Mouse (Mus musculus): ENCODE data around the gene Phc3.

Gene Phc3

GRCm38 (mm10) chr3:30981616-30982380 lies 12.6 kb upstream of the Phc3 start:
- DNase-seq (ENCODE audit: low read depth in 2 of 2, low spot score in 2 of 2) = no peak

DNA sequence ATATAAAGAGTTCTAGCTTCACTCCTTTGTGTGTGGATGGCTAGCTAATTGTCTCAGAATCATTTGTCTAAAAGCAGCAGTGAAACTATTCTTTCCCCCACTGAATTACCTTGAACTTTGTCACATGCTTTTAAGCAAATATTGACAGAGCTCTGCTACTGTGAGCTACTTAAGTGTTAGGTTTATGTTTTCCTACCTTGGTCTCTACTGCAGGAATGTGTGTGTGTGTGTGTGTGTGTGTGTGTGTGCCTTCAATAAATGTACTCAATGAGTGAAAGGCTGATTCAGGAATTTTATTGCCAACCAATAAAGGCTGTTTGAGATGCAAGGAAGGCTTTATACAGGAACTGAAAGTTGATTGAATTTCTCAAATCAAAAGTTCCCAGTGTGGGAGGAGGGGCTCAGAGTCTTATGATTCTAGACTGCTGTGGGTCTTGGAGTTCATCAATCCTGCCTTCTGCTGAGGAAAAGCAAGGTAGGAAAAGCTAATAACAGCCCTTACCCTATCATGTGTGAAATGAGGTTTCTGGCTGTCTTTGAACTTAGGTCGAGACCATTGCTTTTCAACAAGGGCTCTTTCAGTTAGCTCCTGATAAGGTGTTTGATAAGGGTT lies 7.9 kb upstream of the Phc3 start:
- no peak for DNase-seq (ENCODE audit: low read depth in 2 of 2, low spot score in 2 of 2)

GRCm38 (mm10) chr3:30975102-30975754 lies 6.0 kb upstream of the Phc3 start:
- DNase-seq (ENCODE audit: low read depth in 2 of 2, low spot score in 2 of 2) = peak; percentile 65 to 69

- peak; percentile 44 to 46 for DNase-seq (ENCODE audit: low read depth in 2 of 2, low spot score in 2 of 2)
Measured at GRCm38 (mm10) chr3:30968531-30969092, 603 bp downstream of the Phc3 start.

DNA sequence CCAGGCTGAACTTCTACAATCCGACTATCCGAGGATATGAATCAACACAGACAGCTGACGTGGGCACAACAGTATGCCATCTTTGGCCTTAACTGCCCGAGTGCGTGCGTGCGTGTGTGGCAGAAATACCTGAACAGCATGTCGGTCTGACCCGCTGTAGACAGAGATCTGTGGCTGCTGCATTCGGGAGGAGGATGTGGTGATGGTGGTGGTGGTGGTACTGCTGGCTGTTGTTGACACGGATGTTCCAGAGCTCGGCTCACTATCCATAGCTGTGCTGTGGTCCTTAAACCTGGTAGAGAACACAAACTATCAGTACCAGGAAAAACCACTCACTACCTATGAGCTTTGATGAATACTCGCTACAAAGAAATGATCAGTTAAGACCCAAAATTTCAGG lies 3.6 kb downstream of the Phc3 start:
- peak; percentile 18 to 30 for DNase-seq (ENCODE audit: low read depth in 2 of 2, low spot score in 2 of 2)

- no peak for DNase-seq (ENCODE audit: low read depth in 2 of 2, low spot score in 2 of 2)
Measured at GRCm38 (mm10) chr3:30964216-30964615, 5.0 kb downstream of the Phc3 start.

GRCm38 (mm10) chr3:30963100-30963499 lies 6.1 kb downstream of the Phc3 start:
- DNase-seq (ENCODE audit: low read depth in 2 of 2, low spot score in 2 of 2) = no peak

DNA sequence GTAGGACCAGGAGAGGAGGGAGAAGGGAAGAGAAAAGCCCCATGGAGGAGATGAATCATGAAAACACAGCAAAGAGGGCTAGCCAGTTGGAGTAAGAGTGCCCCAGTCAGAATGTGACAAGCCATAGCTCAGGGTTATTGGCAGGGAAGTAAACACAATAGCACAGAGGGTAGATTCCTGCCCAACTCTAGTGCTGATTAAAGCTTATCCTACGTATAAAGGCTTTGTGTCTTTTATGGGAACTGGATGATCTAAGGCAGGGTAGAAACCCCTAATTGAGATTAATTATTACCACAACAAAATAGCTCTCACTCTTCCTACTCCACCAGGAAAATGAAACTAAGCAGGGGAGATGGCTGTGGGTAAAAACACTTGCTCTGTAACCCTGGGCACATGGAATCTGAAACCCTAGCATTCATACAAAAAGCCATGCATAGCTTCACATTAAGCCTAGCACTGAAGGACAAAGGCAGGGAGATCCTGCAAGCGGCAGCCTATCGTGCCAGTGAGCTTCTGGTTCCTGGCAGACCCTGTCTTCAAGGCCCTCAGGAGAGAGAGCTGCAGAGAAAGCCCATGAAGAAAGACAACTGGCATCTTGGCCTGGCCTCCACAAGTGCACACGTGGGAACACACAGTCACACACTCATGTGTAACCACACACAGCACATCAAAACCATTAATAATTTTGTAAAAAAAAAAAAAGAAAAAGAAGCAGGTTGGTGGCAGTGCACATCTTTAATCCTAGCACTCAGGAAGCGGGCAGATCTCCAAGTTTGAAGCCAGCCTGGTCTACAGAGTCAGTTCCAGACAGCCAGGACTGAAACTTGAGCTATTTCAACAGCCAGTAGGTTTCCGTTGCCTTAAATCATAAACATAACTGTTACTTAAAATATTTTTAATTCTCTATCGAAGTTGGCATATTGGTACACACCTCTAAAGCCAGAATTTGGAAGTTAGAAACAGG lies 9.1 kb downstream of the Phc3 start:
- DNase-seq (ENCODE audit: low read depth in 2 of 2, low spot score in 2 of 2) = no peak

DNA sequence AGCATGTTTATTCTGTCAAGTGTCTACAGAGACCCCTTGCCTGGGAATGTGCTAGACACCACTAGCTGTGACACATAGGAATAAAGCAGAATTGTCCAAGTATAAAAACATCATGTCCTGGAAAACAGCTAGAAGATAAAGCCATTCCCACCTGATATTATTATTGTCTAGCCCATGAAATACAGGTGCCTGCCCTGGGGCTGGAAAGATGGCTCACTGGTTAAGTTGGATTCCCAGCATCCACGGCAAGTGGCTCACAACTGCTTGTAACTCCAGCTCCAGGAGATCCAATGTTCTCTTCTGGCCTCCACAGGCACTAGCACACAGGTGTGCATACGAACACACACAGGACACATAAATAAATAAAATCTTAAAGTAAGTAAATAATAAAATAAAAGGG lies 10.5 kb downstream of the Phc3 start:
- no peak for DNase-seq (ENCODE audit: low read depth in 2 of 2, low spot score in 2 of 2)

DNA sequence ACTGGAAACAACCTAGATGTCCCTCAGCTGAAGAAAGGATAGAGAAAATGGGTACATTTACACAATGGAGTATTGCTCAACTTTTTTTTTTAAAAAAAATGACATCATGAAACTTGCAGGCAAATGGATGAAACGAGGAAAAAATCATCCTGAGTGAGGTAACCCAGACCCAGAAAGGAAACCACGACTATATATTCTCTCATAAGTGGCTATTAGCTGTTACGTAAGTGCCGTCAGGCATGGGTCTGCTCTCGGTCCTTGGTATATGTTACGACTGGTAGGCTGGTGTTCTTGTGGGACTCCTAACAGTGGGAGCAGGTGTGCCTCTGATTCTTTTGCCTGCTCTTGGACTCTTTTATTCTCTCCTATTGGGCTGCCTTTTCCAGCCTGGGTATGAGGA lies 12.9 kb downstream of the Phc3 start:
- DNase-seq (ENCODE audit: low read depth in 2 of 2, low spot score in 2 of 2) = no peak

DNA sequence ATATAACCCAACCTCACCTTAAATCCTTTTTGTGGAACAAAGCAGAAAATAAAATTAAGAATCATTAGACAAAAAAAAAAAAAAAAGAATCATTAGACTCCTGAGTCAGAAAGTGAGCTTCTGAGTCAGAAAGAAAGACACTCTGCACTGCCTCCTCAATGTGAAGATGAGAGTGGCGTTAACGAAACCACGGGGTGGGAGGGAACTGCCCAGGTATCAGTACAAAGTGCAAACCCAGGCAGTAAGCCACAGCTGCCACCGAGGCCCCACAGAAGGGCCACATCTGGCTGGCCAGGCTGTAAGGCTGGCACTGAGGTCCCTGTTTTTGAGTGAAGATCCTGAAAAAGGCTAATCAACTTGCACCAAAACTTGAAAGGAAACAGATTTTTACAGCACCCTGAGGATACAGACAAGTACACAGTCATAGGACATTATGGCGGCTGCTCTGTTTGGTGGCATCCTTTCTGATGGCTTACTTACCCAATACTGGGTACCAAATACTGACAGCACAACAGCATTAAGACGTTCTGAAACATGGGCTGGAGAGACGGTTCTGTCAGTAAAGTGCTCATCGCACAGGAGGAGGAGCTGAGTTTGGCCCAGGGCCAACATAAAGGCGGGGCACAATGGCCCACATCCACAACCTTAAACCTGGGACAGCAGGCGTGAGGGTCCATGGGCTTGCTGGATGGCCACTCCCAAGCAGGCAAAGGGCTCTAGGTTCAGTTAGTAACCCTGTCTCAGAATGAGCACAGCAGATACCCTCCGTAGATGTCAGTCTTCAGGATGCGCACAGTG lies 16.7 kb downstream of the Phc3 start:
- DNase-seq (ENCODE audit: low read depth in 2 of 2, low spot score in 2 of 2) = no peak

DNA sequence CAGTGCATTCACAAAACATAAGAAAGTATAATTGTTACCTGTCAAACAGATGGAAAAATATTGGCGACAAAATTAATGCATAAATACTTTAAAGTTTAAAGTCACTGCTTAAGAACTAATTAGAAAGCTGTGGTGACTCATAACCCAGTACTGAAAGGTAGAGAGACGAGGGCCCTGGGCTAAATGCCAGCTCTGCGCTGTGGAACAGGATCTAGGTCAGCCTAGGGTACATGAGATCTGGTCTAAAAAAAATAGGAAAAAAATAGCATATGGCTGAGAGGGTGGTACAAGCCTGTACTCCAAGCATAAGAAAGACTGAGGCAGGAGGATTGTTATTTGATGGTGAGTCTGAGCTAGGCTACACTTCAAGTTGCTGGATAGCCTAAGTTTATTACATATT lies 17.6 kb downstream of the Phc3 start:
- no peak for DNase-seq (ENCODE audit: low read depth in 2 of 2, low spot score in 2 of 2)

DNA sequence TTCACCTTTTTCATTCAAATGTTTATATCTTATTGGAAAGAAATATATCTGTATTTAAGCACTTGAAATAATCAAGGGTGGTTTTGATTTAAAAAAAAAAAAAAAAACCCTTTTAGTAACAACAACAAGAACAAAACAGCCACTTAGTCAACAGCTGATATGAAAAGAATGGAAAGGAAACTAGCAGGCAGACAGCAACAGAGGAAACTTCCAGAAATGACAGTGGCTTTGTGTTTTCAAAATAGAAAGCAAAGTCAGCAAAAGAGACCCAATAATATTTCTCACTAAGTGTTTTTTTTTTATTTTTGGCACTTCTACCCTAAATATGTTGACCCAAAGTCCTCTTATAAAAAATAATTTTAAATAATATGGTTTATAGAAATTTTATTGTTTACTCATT lies 34.8 kb downstream of the Phc3 start:
- no peak for DNase-seq (ENCODE audit: low read depth in 2 of 2, low spot score in 2 of 2)

- DNase-seq (ENCODE audit: low read depth in 2 of 2, low spot score in 2 of 2) = no peak
Measured at GRCm38 (mm10) chr3:30929828-30930227, 39.4 kb downstream of the Phc3 start.

GRCm38 (mm10) chr3:30927664-30928063 lies 41.6 kb downstream of the Phc3 start:
- no peak for DNase-seq (ENCODE audit: low read depth in 2 of 2, low spot score in 2 of 2)

DNA sequence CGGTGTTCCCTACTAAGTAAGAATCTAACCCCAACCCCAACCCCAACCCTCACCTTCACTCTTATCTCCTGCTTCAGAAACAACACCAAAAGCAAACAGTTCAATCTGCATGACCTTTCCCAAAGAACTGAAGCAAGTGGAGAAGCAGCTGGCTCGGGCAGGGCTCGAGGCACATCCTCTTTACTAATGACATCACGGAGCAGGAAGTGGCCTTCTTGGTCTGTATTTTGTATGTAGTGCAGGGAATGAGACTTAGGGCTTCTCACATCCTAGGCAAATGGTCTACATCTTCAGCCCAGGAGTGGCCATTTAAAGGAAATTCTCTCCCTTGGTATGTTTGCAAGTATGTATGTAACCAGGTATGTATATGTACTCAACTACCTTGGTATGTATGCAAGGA lies 52.1 kb downstream of the Phc3 start:
- no peak for DNase-seq (ENCODE audit: low read depth in 2 of 2, low spot score in 2 of 2)

DNA sequence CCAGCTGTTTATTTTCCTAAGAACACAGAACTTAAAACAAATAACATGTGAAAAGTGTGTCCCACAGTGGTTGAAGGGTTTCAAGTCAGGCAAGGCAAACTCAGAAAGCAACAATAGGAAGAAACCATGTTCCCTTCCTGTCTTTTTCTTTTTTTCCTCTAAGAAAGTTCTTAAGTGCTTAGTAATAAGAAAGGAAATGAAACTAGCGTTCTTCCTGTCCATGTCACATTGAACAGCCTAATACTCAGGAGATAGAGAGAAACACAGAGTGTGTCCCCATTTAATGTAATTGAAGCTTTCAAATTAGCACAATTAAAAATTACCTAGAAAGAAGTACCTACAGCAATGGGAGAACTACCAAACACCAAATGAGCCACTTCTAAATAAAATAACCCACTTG lies 64.6 kb downstream of the Phc3 start:
- no peak for DNase-seq (ENCODE audit: low read depth in 2 of 2, low spot score in 2 of 2)

- no peak for DNase-seq (ENCODE audit: low read depth in 2 of 2, low spot score in 2 of 2)
Measured at GRCm38 (mm10) chr3:30899407-30899806, 69.8 kb downstream of the Phc3 start.

- no peak for DNase-seq (ENCODE audit: low read depth in 2 of 2, low spot score in 2 of 2)
Measured at GRCm38 (mm10) chr3:30896721-30897120, 72.5 kb downstream of the Phc3 start.

- no peak for DNase-seq (ENCODE audit: low read depth in 2 of 2, low spot score in 2 of 2)
Measured at GRCm38 (mm10) chr3:30889014-30889413, 80.2 kb downstream of the Phc3 start.
